Mouse (Mus musculus): ENCODE data around the gene Zcchc7. TPM values are rescaled to one million over a fixed set of nuclear protein-coding genes. Genes with fewer than 3 reads are reported as not detected.
"Not testable (repeated sequence)": the region's sequence is repeated elsewhere in the genome, so short reads cannot be mapped to it uniquely, and the experiment has no call there.

Zcchc7 gene
- polyA plus RNA-seq, 1 experiment: 5.3 TPM

GRCm38 (mm10) chr4:44720046-44720445, 35.6 kb upstream of the Zcchc7 start:
- Histone ChIP-seq H3K36me3 (ENCODE audit: control insufficient read depth, insufficient read depth) (no peaks in the 10 kb centered on the region), H3K27me3 (ENCODE audit: control insufficient read depth, insufficient read depth, insufficient read length) (peaks cover 41% of the 10 kb centered on the region), H3ac (ENCODE audit: control insufficient read depth, insufficient read length, low read depth) (no peak overlapping the region), H3K79me2 (ENCODE audit: control insufficient read depth, insufficient read depth) (no peaks in the 10 kb centered on the region), H3K79me3 (ENCODE audit: low read depth) (no peaks in the 10 kb centered on the region), H3K4me3 (ENCODE audit: insufficient read depth, poor library complexity, severe bottlenecking) (no peak overlapping the region)
- TF ChIP-seq MYOG (IDR thresholded peaks at IDR 0.05; ENCODE audit: control insufficient read depth, extremely low read depth, insufficient read length) (no peak), USF1 (IDR thresholded peaks at IDR 0.05; ENCODE audit: low read depth) (no peak), FOSL1 (IDR thresholded peaks at IDR 0.05; ENCODE audit: insufficient read depth, low read length, poor library complexity, severe bottlenecking) (no peak), CTCF (IDR thresholded peaks at IDR 0.05; ENCODE audit: control insufficient read depth, insufficient read depth, insufficient read length) (no peak), MAX (IDR thresholded peaks at IDR 0.05) (no peak), MYOD1 (IDR thresholded peaks at IDR 0.05; ENCODE audit: control insufficient read depth, insufficient read length, low read depth) (no peak), CEBPB (IDR thresholded peaks at IDR 0.05; ENCODE audit: low read depth) (no peak)

GRCm38 (mm10) chr4:44721237-44721636, 34.4 kb upstream of the Zcchc7 start:
- no peaks in the 10 kb centered on the region for H3K79me2 ChIP-seq (ENCODE audit: control insufficient read depth, insufficient read depth)
- peaks cover 37% of the 10 kb centered on the region for H3K27me3 ChIP-seq (ENCODE audit: control insufficient read depth, insufficient read depth, insufficient read length)
- TF ChIP-seq MAX (IDR thresholded peaks at IDR 0.05): no peak
- TF ChIP-seq FOSL1 (IDR thresholded peaks at IDR 0.05; ENCODE audit: insufficient read depth, low read length, poor library complexity, severe bottlenecking): no peak
- TF ChIP-seq MYOD1 (IDR thresholded peaks at IDR 0.05; ENCODE audit: control insufficient read depth, insufficient read length, low read depth): no peak
- no peak for TF ChIP-seq USF1 (IDR thresholded peaks at IDR 0.05; ENCODE audit: low read depth)
- no peak for TF ChIP-seq CEBPB (IDR thresholded peaks at IDR 0.05; ENCODE audit: low read depth)
- TF ChIP-seq CTCF (IDR thresholded peaks at IDR 0.05; ENCODE audit: control insufficient read depth, insufficient read depth, insufficient read length): no peak
- TF ChIP-seq MYOG (IDR thresholded peaks at IDR 0.05; ENCODE audit: control insufficient read depth, extremely low read depth, insufficient read length): no peak
- no peaks in the 10 kb centered on the region for H3K79me3 ChIP-seq (ENCODE audit: low read depth)
- H3K4me3 ChIP-seq (ENCODE audit: insufficient read depth, poor library complexity, severe bottlenecking): no peak overlapping the region
- no peaks in the 10 kb centered on the region for H3K36me3 ChIP-seq (ENCODE audit: control insufficient read depth, insufficient read depth)
- H3ac ChIP-seq (ENCODE audit: control insufficient read depth, insufficient read length, low read depth): no peak overlapping the region

- Histone ChIP-seq H3K27me3 (ENCODE audit: control insufficient read depth, insufficient read depth, insufficient read length) (no peaks in the 10 kb centered on the region), H3K79me3 (ENCODE audit: low read depth) (no peaks in the 10 kb centered on the region), H3K4me3 (ENCODE audit: insufficient read depth, poor library complexity, severe bottlenecking) (no peak overlapping the region), H3K36me3 (ENCODE audit: control insufficient read depth, insufficient read depth) (no peaks in the 10 kb centered on the region), H3K79me2 (ENCODE audit: control insufficient read depth, insufficient read depth) (no peaks in the 10 kb centered on the region), H3ac (ENCODE audit: control insufficient read depth, insufficient read length, low read depth) (no peak overlapping the region)
- TF ChIP-seq MAX (IDR thresholded peaks at IDR 0.05) (no peak), CEBPB (IDR thresholded peaks at IDR 0.05; ENCODE audit: low read depth) (no peak), FOSL1 (IDR thresholded peaks at IDR 0.05; ENCODE audit: insufficient read depth, low read length, poor library complexity, severe bottlenecking) (no peak), MYOG (IDR thresholded peaks at IDR 0.05; ENCODE audit: control insufficient read depth, extremely low read depth, insufficient read length) (no peak), CTCF (IDR thresholded peaks at IDR 0.05; ENCODE audit: control insufficient read depth, insufficient read depth, insufficient read length) (no peak), MYOD1 (IDR thresholded peaks at IDR 0.05; ENCODE audit: control insufficient read depth, insufficient read length, low read depth) (no peak), USF1 (IDR thresholded peaks at IDR 0.05; ENCODE audit: low read depth) (no peak)
Observed at GRCm38 (mm10) chr4:44740471-44740870, 15.2 kb upstream of the Zcchc7 start.

GRCm38 (mm10) chr4:44756134-44756951, 666 bp downstream of the Zcchc7 start:
- Histone ChIP-seq H3K4me3 (ENCODE audit: insufficient read depth, poor library complexity, severe bottlenecking) (peak overlapping the region; percentile 87), H3ac (ENCODE audit: control insufficient read depth, insufficient read length, low read depth) (peak overlapping the region; percentile 94), H3K27me3 (ENCODE audit: control insufficient read depth, insufficient read depth, insufficient read length) (peaks cover 4% of the 10 kb centered on the region), H3K79me2 (ENCODE audit: control insufficient read depth, insufficient read depth) (peaks cover 46% of the 10 kb centered on the region), H3K79me3 (ENCODE audit: low read depth) (peaks cover 19% of the 10 kb centered on the region), H3K36me3 (ENCODE audit: control insufficient read depth, insufficient read depth) (no peaks in the 10 kb centered on the region)
- TF ChIP-seq MYOG (IDR thresholded peaks at IDR 0.05; ENCODE audit: control insufficient read depth, extremely low read depth, insufficient read length) (no peak), FOSL1 (IDR thresholded peaks at IDR 0.05; ENCODE audit: insufficient read depth, low read length, poor library complexity, severe bottlenecking) (no peak), MAX (IDR thresholded peaks at IDR 0.05) (peak; percentile 87), CEBPB (IDR thresholded peaks at IDR 0.05; ENCODE audit: low read depth) (no peak), CTCF (IDR thresholded peaks at IDR 0.05; ENCODE audit: control insufficient read depth, insufficient read depth, insufficient read length) (no peak), USF1 (IDR thresholded peaks at IDR 0.05; ENCODE audit: low read depth) (peak; percentile 93), MYOD1 (IDR thresholded peaks at IDR 0.05; ENCODE audit: control insufficient read depth, insufficient read length, low read depth) (no peak)

- Histone ChIP-seq H3ac (ENCODE audit: control insufficient read depth, insufficient read length, low read depth) (peak overlapping the region; percentile 94), H3K4me3 (ENCODE audit: insufficient read depth, poor library complexity, severe bottlenecking) (peak overlapping the region; percentile 87), H3K79me3 (ENCODE audit: low read depth) (peaks cover 19% of the 10 kb centered on the region), H3K79me2 (ENCODE audit: control insufficient read depth, insufficient read depth) (peaks cover 46% of the 10 kb centered on the region)
- H3K27me3 ChIP-seq (ENCODE audit: control insufficient read depth, insufficient read depth, insufficient read length); H3K36me3 ChIP-seq (ENCODE audit: control insufficient read depth, insufficient read depth): not testable (repeated sequence)
Observed at GRCm38 (mm10) chr4:44757131-44757530, 1.5 kb downstream of the Zcchc7 start.

- Histone ChIP-seq H3ac (ENCODE audit: control insufficient read depth, insufficient read length, low read depth) (no peak overlapping the region), H3K4me3 (ENCODE audit: insufficient read depth, poor library complexity, severe bottlenecking) (no peak overlapping the region), H3K36me3 (ENCODE audit: control insufficient read depth, insufficient read depth) (peaks cover 14% of the 10 kb centered on the region), H3K79me3 (ENCODE audit: low read depth) (peaks cover 21% of the 10 kb centered on the region), H3K27me3 (ENCODE audit: control insufficient read depth, insufficient read depth, insufficient read length) (no peaks in the 10 kb centered on the region), H3K79me2 (ENCODE audit: control insufficient read depth, insufficient read depth) (peaks cover 46% of the 10 kb centered on the region)
- TF ChIP-seq FOSL1 (IDR thresholded peaks at IDR 0.05; ENCODE audit: insufficient read depth, low read length, poor library complexity, severe bottlenecking) (no peak), MYOD1 (IDR thresholded peaks at IDR 0.05; ENCODE audit: control insufficient read depth, insufficient read length, low read depth) (no peak), CEBPB (IDR thresholded peaks at IDR 0.05; ENCODE audit: low read depth) (no peak), MAX (IDR thresholded peaks at IDR 0.05) (no peak), USF1 (IDR thresholded peaks at IDR 0.05; ENCODE audit: low read depth) (no peak), MYOG (IDR thresholded peaks at IDR 0.05; ENCODE audit: control insufficient read depth, extremely low read depth, insufficient read length) (no peak)
Observed at GRCm38 (mm10) chr4:44774890-44775289, 19.2 kb downstream of the Zcchc7 start.

Measured in C2C12 (cell line).